Mouse (Mus musculus) erythroblast, embryonic 14.5 days (primary cell): Measurements from ENCODE around the gene Ndst2. TPM values are rescaled to one million over a fixed set of nuclear protein-coding genes. Genes with fewer than 3 reads are reported as not detected.

ENCODE experiments used
- H3K27me3 ChIP-seq: 2 replicates; pipeline ENCODE4 v1.6.1; 2012; ENCODE audit warnings: inconsistent platforms; ENCODE audit not compliant: control insufficient read depth
- H3K36me3 ChIP-seq: 2 replicates; pipeline ENCODE4 v1.6.1; 2012; ENCODE audit warnings: mild to moderate bottlenecking, inconsistent platforms; ENCODE audit not compliant: control insufficient read depth
- H3K4me1 ChIP-seq: 2 replicates; pipeline ENCODE4 v1.6.1; 2012; ENCODE audit warnings: inconsistent platforms; ENCODE audit not compliant: control insufficient read depth
- H3K4me3 ChIP-seq: replicated peaks from 2 replicates; pipeline ENCODE3; 2012; ENCODE audit warnings: moderate library complexity, mild to moderate bottlenecking, inconsistent platforms
- H3K9me3 ChIP-seq: 2 replicates; pipeline ENCODE4 v1.6.1; 2012; ENCODE audit warnings: low read length, inconsistent platforms, mixed read lengths; ENCODE audit not compliant: control insufficient read depth
- GATA1 ChIP-seq: IDR thresholded peaks from 2 replicates; pipeline ENCODE4 v1.6.1; 2012; ENCODE audit warnings: low read length, inconsistent platforms, mixed read lengths
- TAL1 ChIP-seq: IDR thresholded peaks from 3 replicates; pipeline ENCODE4 v1.6.1; 2012; ENCODE audit warnings: low read length, inconsistent platforms, mixed read lengths
- polyA plus RNA-seq: library from polyadenylated mRNA; stranded (reverse); fragments of >175 nt; gene quantifications from 2 replicates; pipeline ENCODE4 v1.2.3, GENCODE M21; 2012

Ndst2 gene
- polyA plus RNA-seq, 1 experiment = 0.80 TPM

GRCm38 (mm10) chr14:20748388-20748787, 14.0 kb upstream of the Ndst2 start:
- Histone ChIP-seq H3K36me3 (peaks cover 9% of the 10 kb centered on the region), H3K9me3 (no peaks in the 10 kb centered on the region)

DNA sequence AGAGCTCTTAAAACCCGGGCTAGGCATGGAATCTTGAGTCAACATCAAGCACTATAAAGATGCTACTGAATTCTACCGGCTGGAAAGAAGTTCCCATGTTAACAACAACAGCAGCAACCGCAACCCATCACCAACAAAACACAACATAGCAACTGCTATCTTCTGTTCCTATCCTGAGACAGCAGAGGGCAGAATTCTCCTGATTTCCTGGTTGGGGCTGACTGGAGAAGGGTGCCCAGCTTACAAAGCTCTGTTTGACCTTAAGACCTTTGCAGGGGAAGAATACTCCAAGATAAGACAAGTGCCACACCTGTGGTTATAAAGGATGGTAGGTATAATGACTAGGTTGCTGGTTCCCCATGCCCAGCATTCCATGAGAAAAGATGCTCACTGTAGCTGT, 12.6 kb upstream of the Ndst2 start:
- Histone ChIP-seq H3K27me3 (no peaks in the 10 kb centered on the region), H3K9me3 (no peaks in the 10 kb centered on the region), H3K4me1 (no peaks in the 10 kb centered on the region), H3K36me3 (peaks cover 9% of the 10 kb centered on the region), H3K4me3 (no peak overlapping the region)
- no peak for TF ChIP-seq TAL1
- no peak for TF ChIP-seq GATA1

More at GRCm38 (mm10) chr14:20748388-20748787, 14.0 kb upstream of the Ndst2 start:
- H3K4me1 ChIP-seq = no peaks in the 10 kb centered on the region
- no peak for TF ChIP-seq TAL1
- no peak overlapping the region for H3K4me3 ChIP-seq
- no peaks in the 10 kb centered on the region for H3K27me3 ChIP-seq

DNA sequence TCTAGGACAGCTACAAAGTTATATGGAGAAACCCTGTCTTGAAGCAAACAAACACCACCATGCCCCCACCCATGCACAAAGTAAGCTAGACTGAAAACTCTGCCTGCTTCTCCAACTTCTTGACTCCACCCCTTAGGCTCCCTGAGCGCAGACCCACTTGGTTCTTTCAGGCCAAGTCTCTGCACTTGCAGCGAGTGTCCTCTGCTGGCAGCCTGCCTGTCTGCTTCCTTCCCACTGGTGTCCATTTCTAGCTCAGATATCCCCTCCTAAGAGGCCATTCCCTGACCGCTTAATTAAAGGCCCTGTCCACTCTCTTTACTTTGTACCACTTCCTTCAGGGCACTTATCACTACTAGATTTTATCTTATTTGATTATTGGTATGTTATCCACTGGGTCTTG, 9.3 kb upstream of the Ndst2 start:
- Histone ChIP-seq H3K4me3 (no peak overlapping the region), H3K27me3 (no peaks in the 10 kb centered on the region), H3K4me1 (peaks cover 2% of the 10 kb centered on the region; the same call in 1 of the 2 replicates), H3K9me3 (no peaks in the 10 kb centered on the region), H3K36me3 (peaks cover 30% of the 10 kb centered on the region)
- TF ChIP-seq GATA1 (no peak), TAL1 (no peak)

DNA sequence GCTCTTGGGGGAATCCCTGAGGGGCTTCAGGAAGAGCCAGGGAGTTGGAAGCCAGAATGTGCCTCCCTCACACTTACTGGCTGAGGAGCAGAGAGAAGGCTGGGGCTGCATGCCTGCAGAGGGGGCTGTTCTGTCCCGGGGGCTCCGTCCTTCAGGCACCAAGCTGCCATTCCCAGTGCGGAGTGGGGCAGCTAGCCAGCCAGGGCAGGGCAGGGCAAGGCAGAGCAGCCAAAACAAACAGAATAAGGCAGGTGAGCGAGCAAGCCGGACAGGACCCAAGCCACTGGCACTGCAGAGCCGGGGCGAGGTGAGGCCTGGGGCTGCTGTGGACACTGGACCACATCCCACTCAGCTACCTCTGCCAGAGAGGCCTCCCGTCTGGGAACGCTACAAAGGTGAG, 6.9 kb upstream of the Ndst2 start:
- no peaks in the 10 kb centered on the region for H3K27me3 ChIP-seq
- no peaks in the 10 kb centered on the region for H3K9me3 ChIP-seq
- TF ChIP-seq TAL1 = no peak
- TF ChIP-seq GATA1 = no peak
- peaks cover 13% of the 10 kb centered on the region for H3K4me1 ChIP-seq
- H3K36me3 ChIP-seq = peaks cover 34% of the 10 kb centered on the region
- no peak overlapping the region for H3K4me3 ChIP-seq

GRCm38 (mm10) chr14:20738511-20738910, 4.1 kb upstream of the Ndst2 start:
- no peaks in the 10 kb centered on the region for H3K9me3 ChIP-seq
- no peak for TF ChIP-seq GATA1

GRCm38 (mm10) chr14:20737306-20737705, 2.9 kb upstream of the Ndst2 start:
- Histone ChIP-seq H3K4me1 (peaks cover 50% of the 10 kb centered on the region), H3K9me3 (no peaks in the 10 kb centered on the region), H3K36me3 (peaks cover 43% of the 10 kb centered on the region), H3K27me3 (no peaks in the 10 kb centered on the region), H3K4me3 (peak overlapping the region; percentile 12)
- TF ChIP-seq TAL1 (no peak), GATA1 (no peak)

More at GRCm38 (mm10) chr14:20738511-20738910, 4.1 kb upstream of the Ndst2 start:
- Histone ChIP-seq H3K4me1 (peaks cover 38% of the 10 kb centered on the region), H3K4me3 (no peak overlapping the region), H3K27me3 (no peaks in the 10 kb centered on the region), H3K36me3 (peaks cover 39% of the 10 kb centered on the region)

DNA sequence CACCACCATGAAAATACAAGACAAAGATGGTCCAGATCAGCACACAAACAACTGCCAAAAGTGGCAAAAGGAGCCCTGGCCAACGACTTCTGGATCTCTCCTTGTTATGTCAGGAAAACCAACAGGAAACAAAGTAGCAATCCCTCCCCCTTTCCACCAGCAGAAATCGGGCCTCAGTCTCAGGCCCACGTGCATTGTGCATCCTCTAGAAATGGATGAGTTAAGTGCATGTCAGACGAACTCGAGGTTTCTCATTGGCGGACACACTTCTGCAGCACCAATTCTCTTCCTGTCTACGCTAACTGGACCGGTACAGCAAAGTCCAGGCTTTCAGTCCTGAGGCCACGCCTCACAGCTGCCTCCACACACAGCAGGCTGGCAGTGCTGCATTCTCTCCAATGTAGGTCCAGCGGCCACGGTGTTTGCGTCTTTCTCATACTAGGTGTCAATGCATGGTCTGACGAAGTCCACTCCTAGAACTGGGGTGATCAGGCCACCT, 1.6 kb upstream of the Ndst2 start:
- no peak for TF ChIP-seq TAL1
- Histone ChIP-seq H3K4me1 (peaks cover 63% of the 10 kb centered on the region), H3K27me3 (no peaks in the 10 kb centered on the region), H3K9me3 (no peaks in the 10 kb centered on the region), H3K36me3 (peaks cover 50% of the 10 kb centered on the region), H3K4me3 (no peak overlapping the region)

- Histone ChIP-seq H3K36me3 (peaks cover 54% of the 10 kb centered on the region), H3K4me1 (peaks cover 71% of the 10 kb centered on the region), H3K4me3 (peak overlapping the region; percentile 92), H3K27me3 (no peaks in the 10 kb centered on the region), H3K9me3 (no peaks in the 10 kb centered on the region)
- TF ChIP-seq GATA1 = no peak
- TF ChIP-seq TAL1 = no peak
Measured at GRCm38 (mm10) chr14:20735052-20735451, 690 bp upstream of the Ndst2 start.

GRCm38 (mm10) chr14:20733041-20733951, 1.1 kb downstream of the Ndst2 start:
- TF ChIP-seq TAL1 (peak; percentile 76), GATA1 (peak; percentile 76)
- Histone ChIP-seq H3K27me3 (no peaks in the 10 kb centered on the region), H3K4me1 (peaks cover 81% of the 10 kb centered on the region), H3K36me3 (peaks cover 60% of the 10 kb centered on the region), H3K4me3 (peak overlapping the region; percentile 92), H3K9me3 (no peaks in the 10 kb centered on the region)
